Mouse (Mus musculus) forelimb bud, embryonic 11.5 days (tissue): ENCODE measurements around the gene Tor1b.
"Not testable (repeated sequence)": the region's sequence is repeated elsewhere in the genome, so short reads cannot be mapped to it uniquely, and the experiment has no call there.

Experiments used
- DNase-seq: peaks from one replicate; pipeline ENCODE4 v3.0.0-alpha.2; 2012; ENCODE audit warnings: low read depth, low spot score

Tor1b gene

DNA sequence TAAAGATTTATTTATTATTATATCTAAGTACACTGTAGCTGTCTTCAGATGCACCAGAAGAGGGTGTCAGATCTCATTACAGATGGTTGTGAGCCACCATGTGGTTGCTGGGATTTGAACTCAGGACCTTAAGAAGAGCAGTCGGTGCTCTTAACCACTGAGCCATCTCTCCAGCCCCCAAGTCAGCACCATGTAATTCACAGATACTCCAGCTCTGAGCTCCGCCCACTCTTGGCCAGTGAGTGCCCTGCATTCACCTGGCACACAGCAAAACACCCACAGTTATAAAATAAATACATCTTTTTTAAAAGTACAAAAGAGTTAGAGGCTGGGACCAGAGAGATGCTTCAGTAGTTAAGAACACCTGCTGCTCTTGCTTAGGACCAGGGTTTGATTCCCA lies 21.9 kb upstream of the Tor1b start:
- not testable (repeated sequence) for DNase-seq

DNA sequence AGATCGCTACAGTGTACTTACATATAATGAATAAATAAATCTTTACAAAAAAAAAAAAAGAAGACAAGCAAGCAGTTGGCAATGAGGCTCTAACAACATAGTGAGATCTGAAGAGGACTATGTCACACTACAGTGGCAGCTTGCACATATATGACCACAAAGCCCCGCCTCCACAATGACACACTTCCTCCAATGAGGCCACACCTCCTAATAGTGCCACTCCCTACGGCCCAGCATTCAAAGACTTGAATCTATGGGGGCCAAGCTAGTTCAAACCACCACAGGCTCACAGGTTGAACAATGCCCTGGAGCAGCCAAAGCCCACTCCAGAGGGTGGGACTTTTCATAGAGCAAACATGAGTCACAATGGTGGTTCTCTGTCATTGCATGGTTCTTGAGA lies 20.8 kb upstream of the Tor1b start:
- DNase-seq: no peak

DNA sequence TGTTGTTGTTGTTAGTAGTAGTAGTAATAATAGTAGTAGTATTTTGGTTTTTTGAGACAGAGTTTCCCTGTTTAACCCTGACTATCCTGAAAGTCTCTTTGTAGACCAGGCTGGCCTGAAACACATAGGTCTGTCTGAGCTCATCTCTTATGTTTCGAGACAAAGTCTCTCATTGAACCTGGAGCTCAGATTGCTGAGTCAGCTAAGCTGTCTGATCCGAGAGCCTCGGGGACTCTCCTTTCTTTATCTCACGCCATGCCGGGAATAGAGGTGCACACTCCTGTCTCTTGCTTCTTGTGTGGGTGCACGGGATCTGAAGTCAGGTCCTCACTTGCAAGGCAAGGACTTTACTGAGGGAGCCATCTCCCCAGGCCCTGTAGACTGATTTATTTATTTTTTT lies 19.7 kb upstream of the Tor1b start:
- no peak for DNase-seq

DNA sequence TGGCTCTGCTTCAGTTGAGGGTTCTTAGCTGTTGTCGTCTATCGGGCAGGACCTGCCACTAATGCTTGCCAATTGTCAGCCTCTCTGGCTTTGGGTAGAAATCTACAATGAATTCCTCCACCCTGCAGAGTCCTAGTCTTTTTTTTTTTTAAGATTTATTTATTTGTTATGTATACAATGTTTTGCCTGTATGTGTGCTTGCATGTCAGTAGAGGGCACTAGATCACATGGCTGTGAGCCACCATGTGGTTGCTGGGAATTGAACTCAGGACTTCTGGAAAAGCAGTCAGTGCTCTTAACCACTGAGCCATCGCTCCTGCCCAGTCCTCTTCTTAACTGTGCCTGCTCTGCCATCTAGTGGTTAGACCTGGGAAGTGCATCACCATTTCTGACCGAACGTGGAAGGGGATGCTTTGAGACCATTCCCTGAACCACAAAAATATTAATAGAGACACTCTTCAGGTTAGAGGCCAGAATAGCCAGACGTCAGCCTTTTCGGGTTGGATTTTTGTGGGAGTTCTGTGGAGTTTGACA lies 18.8 kb upstream of the Tor1b start:
- DNase-seq: peak; percentile 84

DNA sequence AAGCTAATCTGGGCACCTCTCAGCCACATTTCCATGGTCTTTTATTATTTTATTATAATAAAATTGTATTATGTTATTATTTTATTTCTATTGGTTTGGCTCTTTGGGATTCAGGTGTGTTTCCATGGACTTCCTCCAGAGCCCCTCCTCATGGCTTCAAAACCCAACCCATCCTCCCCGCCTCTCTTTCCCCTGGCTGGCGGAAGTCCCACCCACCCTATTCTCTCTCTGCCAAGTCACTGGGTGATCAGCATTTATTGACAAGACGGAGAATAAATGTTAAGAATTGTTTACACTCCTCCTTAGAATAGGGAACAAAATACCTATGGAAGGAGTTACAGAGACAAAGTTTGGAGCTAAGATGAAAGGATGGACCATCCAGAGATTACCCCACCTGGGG lies 16.0 kb upstream of the Tor1b start:
- no peak for DNase-seq

DNA sequence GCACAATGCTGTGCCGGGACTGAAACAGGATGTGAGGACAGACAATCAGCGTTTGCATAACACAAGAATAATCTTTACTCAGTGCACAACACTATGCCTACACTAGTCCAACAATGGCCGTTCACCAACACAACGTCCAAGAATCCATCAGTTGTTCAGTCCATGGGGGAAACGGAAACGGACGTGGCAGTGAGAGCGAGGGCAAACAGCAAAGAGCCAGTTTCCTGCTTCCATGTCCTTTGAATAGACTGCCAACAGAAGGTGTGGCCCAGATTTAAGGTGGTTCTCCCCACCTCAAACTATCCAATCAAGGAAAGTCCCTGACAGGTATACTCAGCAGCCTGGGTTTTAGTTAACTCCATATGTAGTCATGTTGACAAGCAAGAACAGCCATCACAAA lies 15.0 kb upstream of the Tor1b start:
- no peak for DNase-seq

DNA sequence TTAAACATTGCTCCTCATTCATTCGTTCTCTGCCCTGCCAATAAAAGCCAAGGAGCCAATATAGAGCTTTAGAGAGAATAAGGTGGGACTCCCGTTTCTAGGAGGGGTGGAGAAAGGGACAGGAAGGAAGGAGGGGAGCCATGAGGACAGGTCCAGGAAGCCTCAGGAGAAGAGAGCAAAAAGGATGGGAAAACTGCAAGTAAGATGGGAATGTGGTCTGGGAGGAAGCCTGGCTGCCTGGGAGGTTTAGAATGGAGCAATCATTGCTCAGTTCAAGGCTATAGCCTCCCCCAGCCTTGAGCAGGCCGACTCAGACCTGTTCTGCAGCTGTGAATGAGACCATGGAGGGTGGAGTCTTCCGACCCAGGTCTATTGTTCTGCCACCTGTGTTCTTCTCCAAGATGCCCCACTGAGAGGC lies 14.2 kb upstream of the Tor1b start:
- DNase-seq: no peak

DNA sequence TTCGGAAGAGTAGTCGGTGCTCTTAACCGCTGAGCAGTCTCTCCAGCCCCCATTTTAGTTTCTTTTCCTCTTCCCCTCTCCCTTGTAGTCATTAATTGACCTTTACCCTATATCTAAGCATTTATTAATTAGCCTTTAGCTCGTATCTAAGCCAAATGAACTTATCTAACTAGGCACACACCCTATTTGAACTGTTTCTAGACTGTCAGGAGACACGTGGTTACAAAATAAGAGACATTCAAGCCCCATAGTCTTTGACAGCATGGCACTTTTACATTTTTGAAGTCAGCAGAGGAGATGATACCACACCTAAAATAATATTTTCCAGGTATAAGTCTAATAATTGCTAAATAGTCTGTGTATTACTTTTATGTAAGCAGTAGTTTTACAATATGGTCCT lies 11.2 kb upstream of the Tor1b start:
- DNase-seq: no peak

DNA sequence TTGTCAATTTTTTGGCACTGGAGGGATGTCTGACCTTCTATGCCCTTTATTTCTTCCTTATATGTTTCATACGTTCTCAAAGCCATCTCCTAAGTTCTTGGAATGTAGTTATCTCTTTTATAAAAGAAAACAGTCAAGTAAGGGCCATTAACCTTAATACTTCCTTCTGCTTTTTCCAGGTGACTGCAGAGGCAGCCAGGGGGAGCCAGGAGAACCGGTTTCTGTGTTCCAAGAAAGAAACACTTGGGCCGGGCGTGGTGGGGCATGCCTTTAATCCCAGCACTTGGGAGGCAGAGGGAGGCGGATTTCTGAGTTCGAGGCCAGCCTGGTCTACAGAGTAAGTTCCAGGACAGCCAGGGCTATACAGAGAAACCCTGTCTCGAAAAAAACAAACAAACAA lies 10.6 kb upstream of the Tor1b start:
- DNase-seq: not testable (repeated sequence)

DNA sequence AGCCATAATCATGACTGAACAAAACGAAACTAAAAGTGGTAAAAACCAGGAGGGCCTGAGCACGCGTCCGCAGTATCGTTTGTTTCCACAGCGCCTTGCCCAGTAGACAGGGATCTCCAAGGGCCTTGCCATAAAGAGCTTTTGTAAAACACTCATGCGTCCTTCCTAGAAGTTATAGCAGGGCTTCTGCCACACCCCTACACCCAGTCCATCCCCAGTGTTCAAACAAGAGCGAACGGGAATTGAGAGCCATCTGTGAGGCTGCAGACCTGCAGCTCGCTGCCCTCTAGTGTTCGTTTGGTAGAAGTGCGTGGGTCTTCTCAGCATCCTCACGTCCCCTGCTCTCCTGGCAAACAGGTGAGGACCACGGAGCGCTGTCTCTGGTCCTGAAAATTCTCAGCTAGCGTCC lies 10.2 kb upstream of the Tor1b start:
- peak; percentile 91 for DNase-seq

DNA sequence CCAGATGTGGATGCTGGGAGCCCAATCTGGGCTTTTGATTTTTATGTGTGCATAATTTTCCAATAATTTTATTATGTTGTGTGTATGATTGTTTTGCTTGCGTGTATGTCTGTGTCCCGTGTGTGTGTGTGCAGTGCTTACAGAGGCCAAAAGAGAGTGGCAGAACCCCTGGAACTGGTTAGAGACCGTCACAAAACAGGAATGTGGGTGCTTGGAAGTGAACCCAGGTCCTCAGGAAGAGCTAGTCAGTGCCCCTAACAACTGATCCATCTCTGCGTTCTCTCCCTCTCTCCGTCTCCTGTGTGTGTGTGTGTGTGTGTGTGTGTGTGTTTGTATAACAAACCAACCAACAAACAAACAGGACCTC lies 319 bp upstream of the Tor1b start:
- DNase-seq: no peak

DNA sequence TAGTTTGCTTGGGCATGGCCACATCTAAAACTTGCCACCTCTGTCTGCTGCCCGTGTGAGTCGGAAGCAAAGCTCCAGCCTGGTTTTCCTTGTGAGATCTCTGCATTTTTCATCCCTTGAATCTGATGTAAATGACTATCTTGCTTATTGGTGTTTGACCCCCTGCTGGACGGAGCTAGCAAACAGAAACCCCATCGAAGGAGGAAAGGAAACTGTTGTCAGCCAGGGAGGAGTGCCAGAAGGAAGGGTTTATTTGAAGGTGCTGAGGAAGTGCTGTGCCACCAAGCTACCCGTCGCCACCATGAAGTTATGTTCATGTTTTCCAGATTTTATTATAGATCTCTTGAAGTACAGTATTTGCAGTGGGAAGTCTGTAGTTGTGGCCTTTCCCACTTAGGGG lies 2.0 kb downstream of the Tor1b start:
- DNase-seq: no peak

DNA sequence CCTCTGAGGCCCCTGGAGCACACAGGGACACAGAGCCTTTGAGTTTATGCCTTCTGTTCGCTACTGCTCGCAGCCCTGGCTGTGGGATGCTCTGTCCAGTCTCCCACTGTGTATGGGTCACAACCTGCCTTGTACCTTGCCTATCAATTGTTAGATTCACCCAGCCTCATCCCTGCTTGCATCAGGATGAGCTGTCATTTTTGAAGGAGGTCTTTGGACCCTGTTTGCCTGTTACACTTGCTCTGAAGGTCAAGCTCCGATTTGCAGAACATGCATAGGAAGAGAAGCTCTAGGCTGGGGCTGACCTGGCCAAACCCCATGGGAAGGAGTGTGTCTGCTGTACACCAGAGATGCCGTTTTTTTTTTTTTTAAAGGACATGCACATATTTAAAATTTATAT lies 4.8 kb downstream of the Tor1b start:
- no peak for DNase-seq

DNA sequence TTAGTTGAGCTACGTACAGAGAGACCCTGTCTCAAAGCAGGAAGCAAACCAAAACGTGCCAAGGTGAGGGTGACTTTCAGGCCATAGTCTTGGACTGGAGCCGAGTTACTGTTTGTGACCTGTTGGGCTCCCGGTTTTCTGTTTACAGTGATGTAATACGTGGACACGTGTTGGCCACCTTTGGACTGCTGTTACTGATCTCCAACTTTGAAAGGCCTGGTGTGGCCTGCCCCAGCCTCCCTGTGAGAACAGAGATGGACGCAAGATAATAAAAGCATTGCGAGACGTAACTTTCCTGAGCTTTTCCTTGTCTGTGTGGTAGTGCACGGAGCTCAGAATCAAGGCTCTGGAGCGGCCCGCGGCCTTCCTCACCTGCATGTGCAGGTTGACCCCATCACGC lies 6.0 kb downstream of the Tor1b start:
- no peak for DNase-seq

DNA sequence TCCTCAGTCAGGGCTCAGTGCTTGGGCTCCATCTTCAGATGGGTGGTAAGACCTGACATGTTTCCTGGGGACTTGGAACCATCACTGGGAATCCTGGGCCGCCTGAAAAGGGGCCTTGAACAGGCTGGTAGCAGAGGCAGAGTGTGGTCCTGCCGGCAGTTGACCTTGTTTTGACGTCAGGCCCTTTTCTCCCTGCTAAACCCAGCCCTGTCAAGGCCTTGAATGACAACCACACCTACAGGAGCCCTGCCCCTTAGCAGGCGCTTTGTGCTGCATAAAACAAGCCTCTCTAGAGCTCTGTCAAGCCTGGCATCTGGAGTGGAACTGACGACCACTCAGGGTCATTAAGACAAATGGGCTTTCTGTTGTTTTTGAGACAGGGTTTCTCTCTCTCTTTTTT lies 7.1 kb downstream of the Tor1b start:
- no peak for DNase-seq

DNA sequence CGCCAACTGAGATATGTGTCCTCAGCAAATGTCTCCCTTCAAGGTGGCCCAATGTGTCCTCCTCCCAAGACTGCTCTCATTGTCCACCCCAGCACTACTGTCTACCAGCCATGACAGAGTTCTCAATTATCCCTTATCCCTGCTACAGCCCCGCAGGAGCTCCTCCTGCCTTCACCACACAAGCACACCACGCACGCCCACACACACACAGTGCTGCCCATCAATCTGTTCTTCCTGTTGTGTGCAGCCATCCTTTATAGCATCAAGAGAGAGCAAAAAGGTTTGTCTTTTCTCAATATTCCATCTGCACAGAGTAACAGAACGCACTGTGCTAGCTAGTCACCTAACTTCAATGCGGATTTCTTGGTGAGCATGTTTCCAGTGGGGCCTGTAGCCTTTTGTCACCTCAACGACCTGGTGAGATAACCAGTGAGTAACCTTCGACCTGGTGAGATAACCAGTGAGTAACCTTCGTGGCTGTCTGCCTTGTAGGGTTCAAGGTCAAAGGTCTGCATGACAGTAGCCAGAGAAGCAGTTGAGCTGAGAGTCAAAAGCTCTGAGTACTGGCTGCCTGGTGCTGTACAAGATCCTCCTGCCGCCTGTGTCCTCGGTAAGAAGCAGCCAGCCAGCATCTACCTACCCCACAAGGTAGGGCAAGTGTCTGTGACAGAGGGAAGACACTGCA lies 10.0 kb downstream of the Tor1b start:
- no peak for DNase-seq

DNA sequence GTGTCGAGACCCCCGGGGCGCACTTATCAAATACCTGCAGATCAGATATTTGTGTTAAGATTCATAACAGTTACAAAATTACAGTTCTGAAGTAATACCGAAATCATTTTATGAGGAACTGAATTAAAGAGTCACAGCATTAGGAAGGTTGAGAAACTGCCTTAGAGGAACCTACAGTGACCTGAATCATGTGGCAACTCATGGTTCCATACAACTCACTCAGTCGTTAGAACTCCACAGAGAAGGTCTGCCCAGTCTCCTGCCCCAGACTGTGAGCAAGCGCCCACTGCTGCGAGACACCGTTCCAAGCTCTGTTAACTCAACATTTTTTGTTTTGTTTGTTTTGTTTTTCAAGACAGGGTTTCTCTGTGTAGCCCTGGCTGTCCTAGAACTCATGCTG lies 12.9 kb downstream of the Tor1b start:
- DNase-seq: no peak

DNA sequence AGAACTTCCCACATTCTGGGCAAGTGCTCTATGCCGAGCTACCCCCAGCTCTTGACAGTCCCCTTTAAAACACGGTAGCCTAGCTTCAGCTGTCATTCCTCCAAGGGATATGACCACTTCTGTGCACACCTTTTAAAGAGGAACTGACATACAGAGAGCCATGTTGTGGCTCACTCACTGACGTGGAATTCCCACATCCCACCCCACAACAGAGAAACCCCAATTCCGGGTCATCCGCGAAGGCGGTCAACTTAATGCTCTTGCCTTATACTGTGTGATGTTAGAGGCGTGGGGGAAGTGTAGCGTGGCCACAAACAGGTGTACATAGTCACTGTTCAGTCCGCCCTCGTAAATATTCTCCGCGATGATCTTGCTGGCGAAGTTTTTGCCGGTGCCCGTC lies 14.1 kb downstream of the Tor1b start:
- DNase-seq: no peak

DNA sequence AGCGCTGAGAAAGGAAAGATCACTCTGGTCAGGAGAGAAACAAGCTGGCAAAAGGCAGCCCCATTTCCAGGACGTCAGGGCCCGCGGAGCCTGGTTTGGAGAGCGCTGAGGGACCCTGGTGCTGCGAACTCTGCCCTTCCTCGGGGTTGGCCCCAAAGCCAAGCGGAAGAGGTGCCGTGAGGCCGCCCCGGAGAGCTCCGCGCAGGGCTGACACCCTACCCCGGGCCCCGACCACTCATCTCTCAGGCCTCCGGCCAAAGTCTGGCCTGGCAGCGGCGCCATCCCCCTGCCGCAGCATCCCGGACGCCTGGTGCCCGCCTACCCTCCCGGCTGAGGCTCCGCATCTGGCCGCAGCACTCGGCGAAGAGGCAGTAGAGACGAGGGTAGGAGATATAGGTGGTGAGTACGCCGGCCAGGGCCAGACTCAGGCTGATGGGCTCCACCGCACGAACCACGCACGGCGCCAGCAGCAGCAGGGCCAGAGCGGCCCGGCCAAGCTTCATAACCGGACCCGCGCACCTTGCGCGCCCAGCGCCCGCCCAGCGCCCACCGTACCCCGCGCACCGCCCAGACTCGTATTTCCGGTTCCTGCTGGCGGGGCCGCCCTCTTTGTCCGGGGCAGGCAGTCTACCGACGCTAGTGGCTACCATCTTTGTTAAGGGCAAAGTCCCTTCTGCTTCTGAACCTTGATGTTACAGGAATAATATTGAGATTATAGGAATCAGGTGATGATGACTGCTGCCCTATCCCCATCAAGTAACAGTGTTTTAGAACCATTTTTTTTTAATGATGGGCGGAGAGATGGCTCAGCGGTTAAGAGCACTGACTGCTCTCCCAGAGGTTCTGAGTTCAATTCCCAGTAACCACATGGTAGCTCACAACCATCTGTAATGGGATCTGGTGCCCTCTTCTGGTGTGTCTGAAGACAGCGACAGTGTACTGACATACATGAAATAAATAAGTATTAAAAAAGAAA lies 14.9 kb downstream of the Tor1b start, which contains the start of gene Tor1a:
Gene Tor1a, minus strand, starts transcription at position 582 of the 976 bp plus-strand sequence.
- DNase-seq: peak; percentile 86

DNA sequence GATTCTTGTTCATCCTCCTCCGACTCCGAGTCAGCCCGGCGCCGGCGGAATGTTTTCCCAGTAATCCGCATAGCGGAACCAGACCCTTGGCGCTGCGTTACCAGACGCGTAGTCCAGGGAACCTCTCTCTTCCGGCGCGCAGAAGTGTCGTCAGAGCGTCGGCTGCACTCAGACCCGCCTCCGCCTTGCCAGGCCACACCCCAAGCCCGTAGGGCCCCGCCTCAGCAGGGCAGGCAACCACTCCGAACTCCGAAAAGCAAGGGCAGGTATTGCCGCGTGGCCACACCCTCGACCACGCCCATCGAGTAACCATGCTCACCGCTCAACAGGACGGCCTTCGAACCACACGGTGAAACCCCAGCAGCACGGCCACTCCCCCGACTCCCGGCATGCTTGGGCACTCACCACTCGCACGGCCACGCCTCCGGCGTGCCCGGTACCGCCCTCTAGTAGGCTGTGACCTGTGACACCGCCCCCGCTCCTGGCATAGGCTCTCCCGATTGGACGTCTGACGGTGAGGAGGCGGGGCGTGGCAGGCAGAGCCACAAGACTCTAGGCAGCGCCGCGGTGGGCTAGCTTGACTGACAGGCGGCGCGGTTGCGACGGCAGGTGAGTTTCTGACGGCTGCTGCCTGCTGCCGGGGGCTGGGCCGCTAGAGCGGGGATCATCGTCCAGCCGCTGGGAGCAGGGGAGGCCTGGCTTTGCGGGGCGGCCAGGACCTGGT lies 29.2 kb downstream of the Tor1b start, which contains the start of the genes BC005624 and Usp20:
Gene BC005624, minus strand, starts transcription at position 412 of the 724 bp plus-strand sequence.
Gene Usp20, plus strand, starts transcription at position 490 of the 724 bp plus-strand sequence.
- DNase-seq: peak; percentile 100

DNA sequence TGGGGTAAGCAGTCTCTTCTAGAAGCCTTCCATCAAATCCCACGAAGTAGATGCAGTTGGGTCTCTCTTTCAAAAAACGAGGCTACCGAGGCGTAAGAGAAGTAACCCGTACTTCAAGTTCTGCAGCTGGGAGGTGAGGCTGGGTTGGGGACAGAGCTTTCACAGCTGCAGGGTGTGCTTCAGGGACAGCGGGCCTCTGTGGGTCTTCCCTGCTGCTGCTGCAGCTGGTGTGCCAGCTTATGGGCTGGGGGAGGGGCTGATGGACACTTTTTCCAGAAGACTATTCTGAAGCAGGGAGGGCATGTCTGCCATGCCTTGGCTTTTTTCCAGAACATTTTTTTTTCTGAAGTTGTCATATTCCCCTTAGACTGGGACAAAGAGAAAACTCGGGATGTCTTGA lies 30.3 kb downstream of the Tor1b start:
- DNase-seq: no peak
